Mouse (Mus musculus) stomach, postnatal 0 days (tissue): ENCODE data around the gene Eif4h. TPM values are rescaled to one million over a fixed set of nuclear protein-coding genes. Genes with fewer than 3 reads are reported as not detected.

Experiments used
- ATAC-seq: fragments of 200-750 bp; cut with Nextera tagmentation; 2 replicates; pipeline ENCODE4 v1.8.0; 2017; ENCODE audit not compliant: low FRiP score, low TSS enrichment
- DNase-seq: peaks from one replicate; pipeline ENCODE4 v3.0.0-alpha.2; 2016; ENCODE audit warnings: low spot score
- H3K27ac ChIP-seq: fragments of 300-500 bp; sonication (generic); replicated peaks from 2 replicates; pipeline ENCODE4 v1.5.1; 2014; ENCODE audit warnings: mild to moderate bottlenecking, control low read depth
- H3K27me3 ChIP-seq: fragments of 300-500 bp; sonication (generic); 2 replicates; pipeline ENCODE4 v1.6.1; 2014; ENCODE audit warnings: low read length; ENCODE audit not compliant: control insufficient read depth, insufficient read depth
- H3K36me3 ChIP-seq: fragments of 300-500 bp; sonication (generic); 2 replicates; pipeline ENCODE4 v1.6.1; 2014; ENCODE audit warnings: low read length, mixed read lengths; ENCODE audit not compliant: control insufficient read depth, insufficient read depth
- H3K4me1 ChIP-seq: fragments of 300-500 bp; sonication (generic); replicated peaks from 2 replicates; pipeline ENCODE4 v1.6.1; 2014; ENCODE audit warnings: antibody characterized with exemption; ENCODE audit not compliant: control insufficient read depth, insufficient read depth
- H3K4me2 ChIP-seq: fragments of 300-500 bp; sonication (generic); replicated peaks from 2 replicates; pipeline ENCODE4 v1.6.1; 2014; ENCODE audit warnings: low read depth, mild to moderate bottlenecking, control low read depth, moderate library complexity
- H3K4me3 ChIP-seq: fragments of 300-500 bp; sonication (generic); 2 replicates; pipeline ENCODE4 v1.5.1; 2014; ENCODE audit warnings: low read depth, low read length, control low read depth
- H3K9ac ChIP-seq: fragments of 300-500 bp; sonication (generic); 2 replicates; pipeline ENCODE4 v1.6.1; 2014; ENCODE audit warnings: mild to moderate bottlenecking, low read length, control low read depth, mixed read lengths
- H3K9me3 ChIP-seq: fragments of 300-500 bp; sonication (generic); 2 replicates; pipeline ENCODE4 v1.6.1; 2016; ENCODE audit warnings: low read length; ENCODE audit not compliant: control insufficient read depth
- CTCF ChIP-seq: IDR thresholded peaks from 2 replicates; pipeline ENCODE4 v1.5.1; 2016; ENCODE audit warnings: antibody characterized with exemption, low read depth, mild to moderate bottlenecking, moderate library complexity
- EP300 ChIP-seq: optimal IDR thresholded peaks from 2 replicates; pipeline ENCODE3; 2016; ENCODE audit warnings: antibody characterized with exemption
- WGBS: fragments of 180-500 bp; shearing (Covaris S2); extraction: QIAGEN DNeasy Blood & Tissue Kit; methylation state at CpG from one replicate; pipeline ENCODE4 v1.1.7; 2014; 5-methylcytosine and 5-hydroxymethylcytosine counted together
- polyA plus RNA-seq: library from polyadenylated mRNA; unstranded; fragments of >200 nt; fragmentation: Nextera tagmentation; extraction: Ambion mirVana; gene quantifications from 2 replicates; pipeline ENCODE4 v1.2.1, GENCODE M21; 2015

The Eif4h gene
- polyA plus RNA-seq, 1 experiment from 2014 or later, result 238 TPM

GRCm38 (mm10) chr5:134637820-134638367 lies 1.4 kb downstream of the Eif4h start:
- peak overlapping the region; percentile 98 for H3K27ac ChIP-seq
- TF ChIP-seq CTCF (no peak), EP300 (no peak)
- 8% methylated on average over 5 of the region's 5 CpGs for WGBS
- DNase-seq, result no peak
- no peak for ATAC-seq
- no peaks in the 10 kb centered on the region for H3K9me3 ChIP-seq
- H3K27me3 ChIP-seq, result no peaks in the 10 kb centered on the region
- peak overlapping the region; percentile 99 for H3K9ac ChIP-seq
- H3K4me3 ChIP-seq, result peak overlapping the region; percentile 98
- peaks cover 4% of the 10 kb centered on the region; the same call in 1 of the 2 replicates for H3K36me3 ChIP-seq
- no peaks in the 10 kb centered on the region for H3K4me1 ChIP-seq
- H3K4me2 ChIP-seq, result peak overlapping the region; percentile 75

GRCm38 (mm10) chr5:134632841-134633240 lies 6.4 kb downstream of the Eif4h start:
- no peak overlapping the region for H3K4me2 ChIP-seq
- H3K4me1 ChIP-seq, result no peaks in the 10 kb centered on the region
- ATAC-seq (no peak), DNase-seq (no peak)
- no peaks in the 10 kb centered on the region for H3K27me3 ChIP-seq
- TF ChIP-seq CTCF (no peak), EP300 (no peak)
- no peak overlapping the region for H3K9ac ChIP-seq
- WGBS, result 59% methylated on average over 2 of the region's 2 CpGs
- H3K4me3 ChIP-seq, result no peak overlapping the region
- H3K27ac ChIP-seq, result no peak overlapping the region
- no peaks in the 10 kb centered on the region for H3K9me3 ChIP-seq
- H3K36me3 ChIP-seq, result peaks cover 8% of the 10 kb centered on the region; the same call in 1 of the 2 replicates

GRCm38 (mm10) chr5:134630835-134631234 lies 8.5 kb downstream of the Eif4h start:
- ATAC-seq, result no peak
- H3K4me2 ChIP-seq, result no peak overlapping the region
- no peak for DNase-seq
- no peak overlapping the region for H3K4me3 ChIP-seq
- no peaks in the 10 kb centered on the region for H3K27me3 ChIP-seq
- no peaks in the 10 kb centered on the region for H3K9me3 ChIP-seq
- no peak overlapping the region for H3K27ac ChIP-seq
- peaks cover 9% of the 10 kb centered on the region; the same call in 1 of the 2 replicates for H3K36me3 ChIP-seq
- no peaks in the 10 kb centered on the region for H3K4me1 ChIP-seq
- no peak overlapping the region for H3K9ac ChIP-seq
- TF ChIP-seq EP300 (no peak), CTCF (no peak)

- no peak for TF ChIP-seq EP300
- no peak for TF ChIP-seq CTCF
- Histone ChIP-seq H3K4me1 (no peaks in the 10 kb centered on the region), H3K4me2 (no peak overlapping the region), H3K27me3 (no peaks in the 10 kb centered on the region), H3K9me3 (no peaks in the 10 kb centered on the region), H3K4me3 (no peak overlapping the region), H3K36me3 (peaks cover 17% of the 10 kb centered on the region; the same call in 1 of the 2 replicates), H3K27ac (no peak overlapping the region), H3K9ac (no peak overlapping the region)
- 44% methylated on average over 4 of the region's 4 CpGs for WGBS
- ATAC-seq, result peak; percentile 85
- peak; percentile 47 for DNase-seq
These were observed 9.8 kb downstream of the Eif4h start for GRCm38 (mm10) chr5:134629508-134629907.

GRCm38 (mm10) chr5:134622069-134622468 lies 17.2 kb downstream of the Eif4h start:
- H3K4me1 ChIP-seq, result no peaks in the 10 kb centered on the region
- TF ChIP-seq EP300 (no peak), CTCF (no peak)
- ATAC-seq (no peak), DNase-seq (no peak)
- H3K9me3 ChIP-seq, result no peaks in the 10 kb centered on the region
- peaks cover 49% of the 10 kb centered on the region for H3K36me3 ChIP-seq
- 54% methylated on average over 2 of the region's 2 CpGs for WGBS
- H3K27me3 ChIP-seq, result no peaks in the 10 kb centered on the region
- H3K4me2 ChIP-seq, result no peak overlapping the region
- no peak overlapping the region for H3K27ac ChIP-seq
- H3K4me3 ChIP-seq, result no peak overlapping the region
- no peak overlapping the region for H3K9ac ChIP-seq

GRCm38 (mm10) chr5:134621099-134621640 lies 18.1 kb downstream of the Eif4h start:
- no peak for ATAC-seq
- H3K9ac ChIP-seq, result no peak overlapping the region
- 86% methylated on average over 16 of the region's 16 CpGs for whole genome bisulfite sequencing

More at GRCm38 (mm10) chr5:134621099-134621640, 18.1 kb downstream of the Eif4h start:
- Histone ChIP-seq H3K36me3 (peaks cover 49% of the 10 kb centered on the region), H3K27ac (no peak overlapping the region), H3K4me1 (no peaks in the 10 kb centered on the region), H3K4me2 (no peak overlapping the region), H3K9me3 (no peaks in the 10 kb centered on the region), H3K27me3 (no peaks in the 10 kb centered on the region), H3K4me3 (no peak overlapping the region)
- TF ChIP-seq EP300, result no peak
- no peak for TF ChIP-seq CTCF
- no peak for DNase-seq
